Mouse (Mus musculus): ENCODE results near the gene Abcc10. TPM values are rescaled to one million over a fixed set of nuclear protein-coding genes. Genes with fewer than 3 reads are reported as not detected.
A peak's percentile ranks its signal among the peaks of the same experiment; 100 is the strongest.

The Abcc10 gene
- polyA plus RNA-seq, 1 experiment from 2014 or later, result 5.6 TPM

DNA sequence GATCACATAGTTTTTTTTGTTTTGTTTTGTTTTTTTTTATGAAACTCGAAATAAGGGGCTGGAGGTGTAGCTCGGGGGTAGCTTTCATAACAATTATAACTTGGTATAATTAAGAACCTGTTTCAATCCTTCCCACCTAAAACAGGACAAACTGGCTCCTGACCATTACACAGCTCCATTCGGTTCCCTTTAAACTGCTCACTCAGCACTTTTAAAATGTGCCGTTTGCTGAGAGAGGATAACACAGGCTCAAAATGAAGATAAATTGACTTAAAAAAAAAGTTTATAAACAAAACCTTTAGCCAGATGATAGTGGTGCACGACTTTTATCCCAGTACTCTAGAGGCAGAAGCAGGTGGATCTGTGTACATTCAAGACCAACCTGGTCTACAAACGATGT lies 42.7 kb downstream of the Abcc10 start:
- Histone ChIP-seq H3K4me3 (ENCODE audit: control insufficient read depth in 1 of 2, insufficient read depth in 1 of 2, low read depth in 1 of 2, low read length in 2 of 2) (no peak overlapping the region), H3K27ac (replicated peaks in 1 of 2; ENCODE audit: control insufficient read depth in 1 of 2, insufficient read depth in 1 of 2, low read depth in 2 of 2, low read length in 2 of 2) (no peak overlapping the region), H3K4me1 (ENCODE audit: control insufficient read depth in 2 of 2, insufficient read depth in 2 of 2, low read length in 2 of 2) (peaks cover 8 to 24% of the 10 kb centered on the region in 2 experiments), H3K9ac (ENCODE audit: low read length) (no peak overlapping the region), H3K27me3 (ENCODE audit: control insufficient read depth, insufficient read depth, low read length) (no peaks in the 10 kb centered on the region), H3K9me3 (ENCODE audit: control insufficient read depth, low read length) (no peaks in the 10 kb centered on the region), H3K36me3 (ENCODE audit: control insufficient read depth, insufficient read depth, low read length) (peaks cover 4% of the 10 kb centered on the region; the same call in 1 of the 2 replicates), H3K4me2 (ENCODE audit: low read length) (no peak overlapping the region)
- 60% methylated on average over 6 of the region's 6 CpGs for WGBS
- no peak for ATAC-seq (ENCODE audit: insufficient number of reproducible peaks, insufficient read depth, low FRiP score, low read depth)

DNA sequence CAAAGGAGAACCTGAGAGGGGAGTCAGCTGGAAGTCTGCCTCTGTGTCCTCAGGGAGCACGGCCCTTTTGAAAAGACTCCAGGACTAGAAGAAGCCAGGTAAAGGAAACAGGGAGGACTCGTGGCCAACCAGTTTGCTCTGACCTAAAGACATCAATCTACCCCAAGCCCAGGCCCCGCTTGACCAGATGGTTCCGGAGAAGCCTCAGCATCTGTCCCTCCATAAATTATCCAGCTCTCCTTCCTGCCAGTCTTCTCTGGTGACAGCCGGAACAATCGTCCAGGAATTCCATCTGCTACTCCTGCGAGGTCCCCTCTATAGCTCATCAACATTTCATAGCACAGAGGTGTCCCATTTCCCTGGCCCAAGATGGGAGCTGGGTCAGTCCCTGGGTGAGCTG lies 43.5 kb downstream of the Abcc10 start:
- Histone ChIP-seq H3K27me3 (ENCODE audit: control insufficient read depth, insufficient read depth, low read length) (no peaks in the 10 kb centered on the region), H3K4me3 (ENCODE audit: control insufficient read depth in 1 of 2, insufficient read depth in 1 of 2, low read depth in 1 of 2, low read length in 2 of 2) (no peak overlapping the region)

DNA sequence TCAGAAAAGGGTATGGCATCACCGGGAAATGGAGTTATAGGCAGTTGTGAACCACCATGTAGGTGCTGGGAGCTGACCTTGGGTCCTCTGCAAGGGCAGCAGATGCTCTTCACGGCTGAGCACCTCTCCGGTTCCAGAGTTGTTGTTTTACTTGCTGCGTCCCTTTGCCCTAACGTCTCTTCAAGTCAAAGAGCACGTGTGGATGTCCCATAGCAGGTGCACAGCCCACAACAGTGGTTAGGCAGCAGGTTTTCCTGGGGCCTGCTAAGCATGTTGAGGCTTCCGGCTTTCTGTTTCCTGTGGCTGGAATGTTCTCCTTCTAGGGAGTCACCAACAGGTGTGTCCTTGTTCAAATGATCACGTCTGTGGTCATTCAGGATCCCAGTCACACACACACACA lies 44.2 kb downstream of the Abcc10 start:
- ATAC-seq (ENCODE audit: insufficient number of reproducible peaks, insufficient read depth, low FRiP score, low read depth), result no peak
- H3K27ac ChIP-seq (replicated peaks in 1 of 2; ENCODE audit: control insufficient read depth in 1 of 2, insufficient read depth in 1 of 2, low read depth in 2 of 2, low read length in 2 of 2), result no peak overlapping the region
- no peaks in the 10 kb centered on the region for H3K9me3 ChIP-seq (ENCODE audit: control insufficient read depth, low read length)
- H3K27me3 ChIP-seq (ENCODE audit: control insufficient read depth, insufficient read depth, low read length), result no peaks in the 10 kb centered on the region
- no peak overlapping the region for H3K9ac ChIP-seq (ENCODE audit: low read length)
- H3K36me3 ChIP-seq (ENCODE audit: control insufficient read depth, insufficient read depth, low read length), result peaks cover 18% of the 10 kb centered on the region
- no peak overlapping the region for H3K4me2 ChIP-seq (ENCODE audit: low read length)
- 80% methylated on average over 8 of the region's 8 CpGs for WGBS
- peaks cover 8 to 24% of the 10 kb centered on the region in 2 experiments for H3K4me1 ChIP-seq (ENCODE audit: control insufficient read depth in 2 of 2, insufficient read depth in 2 of 2, low read length in 2 of 2)
- H3K4me3 ChIP-seq (ENCODE audit: control insufficient read depth in 1 of 2, insufficient read depth in 1 of 2, low read depth in 1 of 2, low read length in 2 of 2), result no peak overlapping the region

More for the DNA sequence above, 43.5 kb downstream of the Abcc10 start:
- ATAC-seq (ENCODE audit: insufficient number of reproducible peaks, insufficient read depth, low FRiP score, low read depth), result no peak
- Histone ChIP-seq H3K9ac (ENCODE audit: low read length) (no peak overlapping the region), H3K9me3 (ENCODE audit: control insufficient read depth, low read length) (no peaks in the 10 kb centered on the region), H3K36me3 (ENCODE audit: control insufficient read depth, insufficient read depth, low read length) (peaks cover 12% of the 10 kb centered on the region), H3K4me1 (ENCODE audit: control insufficient read depth in 2 of 2, insufficient read depth in 2 of 2, low read length in 2 of 2) (peaks cover 8 to 24% of the 10 kb centered on the region in 2 experiments), H3K27ac (replicated peaks in 1 of 2; ENCODE audit: control insufficient read depth in 1 of 2, insufficient read depth in 1 of 2, low read depth in 2 of 2, low read length in 2 of 2) (no peak overlapping the region), H3K4me2 (ENCODE audit: low read length) (no peak overlapping the region)
- 66% methylated on average over 7 of the region's 7 CpGs for WGBS

DNA sequence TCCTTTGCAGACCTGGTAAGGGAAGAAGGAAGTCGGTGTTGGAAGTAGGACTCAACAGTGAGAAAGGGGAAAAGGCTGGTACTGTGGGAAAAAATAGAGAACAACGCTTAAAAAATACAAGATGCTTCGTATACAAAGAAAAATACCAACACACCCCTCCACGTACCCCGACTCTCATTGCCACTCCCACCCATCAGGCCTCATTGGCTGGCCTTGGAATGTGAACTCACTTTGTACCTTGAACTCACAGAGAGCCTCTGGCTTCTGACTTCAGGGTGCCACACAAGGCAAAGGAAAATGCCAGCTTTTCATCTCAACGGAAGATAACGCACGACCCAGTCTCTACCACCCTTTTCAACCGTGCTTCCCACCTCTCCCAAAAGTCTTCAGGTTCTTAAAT lies 45.0 kb downstream of the Abcc10 start:
- peak overlapping the region; percentile 86; the same call in 1 of the 2 replicates for H3K9ac ChIP-seq (ENCODE audit: low read length)
- H3K9me3 ChIP-seq (ENCODE audit: control insufficient read depth, low read length), result no peaks in the 10 kb centered on the region
- H3K27me3 ChIP-seq (ENCODE audit: control insufficient read depth, insufficient read depth, low read length), result no peaks in the 10 kb centered on the region
- peaks cover 25% of the 10 kb centered on the region for H3K36me3 ChIP-seq (ENCODE audit: control insufficient read depth, insufficient read depth, low read length)
- 26% methylated on average over 9 of the region's 9 CpGs for WGBS
- peak overlapping the region in 1 of 2 experiments; percentile 88; a peak in 1 of 4 replicates for H3K27ac ChIP-seq (replicated peaks in 1 of 2; ENCODE audit: control insufficient read depth in 1 of 2, insufficient read depth in 1 of 2, low read depth in 2 of 2, low read length in 2 of 2)
- H3K4me3 ChIP-seq (ENCODE audit: control insufficient read depth in 1 of 2, insufficient read depth in 1 of 2, low read depth in 1 of 2, low read length in 2 of 2), result peak overlapping the region; percentile 4 to 80; a peak in 3 of 4 replicates
- H3K4me2 ChIP-seq (ENCODE audit: low read length), result peak overlapping the region; percentile 94
- no peak for ATAC-seq (ENCODE audit: insufficient number of reproducible peaks, insufficient read depth, low FRiP score, low read depth)
- H3K4me1 ChIP-seq (ENCODE audit: control insufficient read depth in 2 of 2, insufficient read depth in 2 of 2, low read length in 2 of 2), result peaks cover 10 to 26% of the 10 kb centered on the region in 2 experiments

DNA sequence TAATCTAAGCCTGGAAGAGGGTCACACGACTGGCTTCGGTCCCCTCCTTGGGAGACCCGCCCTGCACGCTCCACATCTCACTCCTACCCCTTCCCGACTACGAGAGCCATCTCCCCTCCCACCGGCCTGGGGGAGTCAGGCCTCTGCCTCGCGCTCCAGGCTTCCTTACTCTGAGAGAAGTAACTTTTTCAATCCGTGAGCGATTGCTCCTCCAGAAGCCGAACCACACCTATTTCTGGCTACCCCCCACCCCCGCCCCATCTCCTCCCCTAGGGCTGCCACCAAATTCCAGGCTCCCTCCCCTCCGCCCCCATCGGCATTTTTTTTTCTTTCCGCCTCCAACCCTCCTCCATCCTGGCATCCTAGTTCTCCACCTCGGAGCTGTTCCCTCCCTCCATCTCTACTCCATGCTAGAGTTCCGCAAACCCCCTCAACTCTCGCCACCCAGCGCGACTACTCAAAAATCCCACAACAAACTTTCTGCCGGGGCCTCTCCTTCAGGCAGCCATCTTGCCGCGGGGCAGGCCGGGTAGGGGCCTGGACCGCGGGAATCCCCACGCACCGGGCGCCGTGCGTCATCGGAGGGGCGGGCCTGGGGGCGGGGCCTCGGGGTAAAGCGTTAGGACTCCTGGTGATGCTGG lies 45.5 kb downstream of the Abcc10 start, which contains the start of gene Tjap1:
Gene Tjap1 (minus strand): TSS at position 544 of the 641 bp plus-strand sequence.
- peak within 1 kb of the TSS; percentile 94 for H3K4me2 ChIP-seq (ENCODE audit: low read length)
- peak; percentile 92 for ATAC-seq (ENCODE audit: insufficient number of reproducible peaks, insufficient read depth, low FRiP score, low read depth)
- peaks cover 12 to 26% of the 10 kb centered on the region in 2 experiments for H3K4me1 ChIP-seq (ENCODE audit: control insufficient read depth in 2 of 2, insufficient read depth in 2 of 2, low read length in 2 of 2)
- no peaks in the 10 kb centered on the region for H3K9me3 ChIP-seq (ENCODE audit: control insufficient read depth, low read length)
- H3K27me3 ChIP-seq (ENCODE audit: control insufficient read depth, insufficient read depth, low read length), result no peaks in the 10 kb centered on the region
- H3K4me3 ChIP-seq (ENCODE audit: control insufficient read depth in 1 of 2, insufficient read depth in 1 of 2, low read depth in 1 of 2, low read length in 2 of 2), result peak within 1 kb of the TSS; percentile 63 to 80
- H3K27ac ChIP-seq (replicated peaks in 1 of 2; ENCODE audit: control insufficient read depth in 1 of 2, insufficient read depth in 1 of 2, low read depth in 2 of 2, low read length in 2 of 2), result peak within 1 kb of the TSS; percentile 88 to 90
- H3K9ac ChIP-seq (ENCODE audit: low read length), result peak within 1 kb of the TSS; percentile 86
- 1% methylated on average over 37 of the region's 37 CpGs for WGBS
- H3K36me3 ChIP-seq (ENCODE audit: control insufficient read depth, insufficient read depth, low read length), result peaks cover 30% of the 10 kb centered on the region

DNA sequence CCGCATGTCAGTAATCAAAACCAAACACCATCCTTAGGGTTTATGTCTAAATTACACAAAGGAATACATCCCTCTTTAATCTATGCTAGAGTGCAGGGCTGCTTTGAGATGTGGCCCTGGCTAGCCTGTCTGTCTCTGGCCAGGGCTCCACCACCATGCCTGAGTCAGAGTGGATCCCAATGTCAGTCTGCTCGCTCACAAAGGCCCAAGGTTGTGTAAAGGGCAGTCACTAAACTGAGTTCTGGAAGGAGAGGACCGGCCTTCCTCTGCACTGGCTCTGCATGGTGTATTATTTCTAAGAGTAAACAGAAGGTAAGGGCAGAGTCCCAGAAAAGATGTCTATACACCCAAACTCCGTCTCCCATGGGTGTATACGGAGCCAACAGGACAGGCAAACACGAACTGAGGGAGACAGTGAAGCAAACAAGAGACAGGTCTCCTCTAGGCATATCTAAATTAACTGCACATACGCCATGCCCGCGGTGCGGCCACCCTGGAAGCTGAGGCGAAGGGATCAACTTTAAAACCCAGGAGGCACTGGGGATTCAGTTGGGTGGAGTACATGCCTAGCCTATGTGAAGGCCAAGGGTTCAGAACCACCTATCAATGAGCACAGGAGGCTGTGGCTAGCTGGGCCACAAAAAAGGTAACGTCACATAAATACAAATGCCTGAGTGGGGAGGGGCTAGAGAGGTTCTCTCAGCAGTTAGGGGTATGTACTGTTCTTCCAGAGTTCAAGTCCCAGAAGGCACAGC lies 50.0 kb downstream of the Abcc10 start:
- peaks cover 46% of the 10 kb centered on the region for H3K36me3 ChIP-seq (ENCODE audit: control insufficient read depth, insufficient read depth, low read length)
- H3K4me1 ChIP-seq (ENCODE audit: control insufficient read depth in 2 of 2, insufficient read depth in 2 of 2, low read length in 2 of 2), result peaks cover 27 to 41% of the 10 kb centered on the region in 2 experiments
- ATAC-seq (ENCODE audit: insufficient number of reproducible peaks, insufficient read depth, low FRiP score, low read depth), result no peak

DNA sequence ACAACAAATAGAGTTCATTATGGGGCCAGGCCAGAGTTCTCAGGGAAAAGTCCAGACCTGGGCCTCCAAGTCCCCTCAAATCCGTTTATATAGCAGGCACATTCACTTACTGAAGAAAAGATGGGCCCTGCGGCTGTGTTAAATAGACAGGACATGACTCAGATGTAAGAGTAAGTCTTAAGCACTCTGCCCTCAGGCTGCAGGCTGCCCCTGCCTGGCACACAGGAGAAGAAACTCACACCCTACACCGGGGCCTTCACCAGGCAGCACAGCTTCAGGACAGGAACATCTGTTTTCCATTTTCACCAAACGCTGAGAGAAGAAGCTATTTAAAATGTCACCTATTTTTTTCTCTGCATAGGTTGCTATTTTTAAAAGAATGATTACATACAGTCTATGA lies 50.6 kb downstream of the Abcc10 start:
- peaks cover 49% of the 10 kb centered on the region for H3K36me3 ChIP-seq (ENCODE audit: control insufficient read depth, insufficient read depth, low read length)

More for the DNA sequence above, 50.0 kb downstream of the Abcc10 start:
- Histone ChIP-seq H3K27me3 (ENCODE audit: control insufficient read depth, insufficient read depth, low read length) (no peaks in the 10 kb centered on the region), H3K9ac (ENCODE audit: low read length) (peak overlapping the region; percentile 13; the same call in 1 of the 2 replicates), H3K4me3 (ENCODE audit: control insufficient read depth in 1 of 2, insufficient read depth in 1 of 2, low read depth in 1 of 2, low read length in 2 of 2) (no peak overlapping the region), H3K4me2 (ENCODE audit: low read length) (no peak overlapping the region), H3K27ac (replicated peaks in 1 of 2; ENCODE audit: control insufficient read depth in 1 of 2, insufficient read depth in 1 of 2, low read depth in 2 of 2, low read length in 2 of 2) (peak overlapping the region; percentile 56 to 64; a peak in 3 of 4 replicates), H3K9me3 (ENCODE audit: control insufficient read depth, low read length) (no peaks in the 10 kb centered on the region)
- 81% methylated on average over 12 of the region's 12 CpGs for WGBS

More for the DNA sequence above, 50.6 kb downstream of the Abcc10 start:
- WGBS, result 67% methylated on average over 4 of the region's 4 CpGs
- peak overlapping the region; percentile 21; the same call in 1 of the 2 replicates for H3K9ac ChIP-seq (ENCODE audit: low read length)
- no peaks in the 10 kb centered on the region for H3K27me3 ChIP-seq (ENCODE audit: control insufficient read depth, insufficient read depth, low read length)
- H3K4me3 ChIP-seq (ENCODE audit: control insufficient read depth in 1 of 2, insufficient read depth in 1 of 2, low read depth in 1 of 2, low read length in 2 of 2), result no peak overlapping the region
- H3K9me3 ChIP-seq (ENCODE audit: control insufficient read depth, low read length), result no peaks in the 10 kb centered on the region
- H3K4me2 ChIP-seq (ENCODE audit: low read length), result no peak overlapping the region
- H3K4me1 ChIP-seq (ENCODE audit: control insufficient read depth in 2 of 2, insufficient read depth in 2 of 2, low read length in 2 of 2), result peaks cover 27 to 45% of the 10 kb centered on the region in 2 experiments
- peak overlapping the region; percentile 38 to 56; a peak in 1 of 4 replicates for H3K27ac ChIP-seq (replicated peaks in 1 of 2; ENCODE audit: control insufficient read depth in 1 of 2, insufficient read depth in 1 of 2, low read depth in 2 of 2, low read length in 2 of 2)
- ATAC-seq (ENCODE audit: insufficient number of reproducible peaks, insufficient read depth, low FRiP score, low read depth), result no peak
